Mouse (Mus musculus) right cerebral cortex, postnatal 14 days (tissue): ENCODE results near the gene Bcl2a1b.
"Not testable (repeated sequence)": the region's sequence is repeated elsewhere in the genome, so short reads cannot be mapped to it uniquely, and the experiment has no call there.

Experiments used
- DNase-seq: peaks from one replicate; pipeline ENCODE4 v3.0.0; 2022

Gene Bcl2a1b

DNA sequence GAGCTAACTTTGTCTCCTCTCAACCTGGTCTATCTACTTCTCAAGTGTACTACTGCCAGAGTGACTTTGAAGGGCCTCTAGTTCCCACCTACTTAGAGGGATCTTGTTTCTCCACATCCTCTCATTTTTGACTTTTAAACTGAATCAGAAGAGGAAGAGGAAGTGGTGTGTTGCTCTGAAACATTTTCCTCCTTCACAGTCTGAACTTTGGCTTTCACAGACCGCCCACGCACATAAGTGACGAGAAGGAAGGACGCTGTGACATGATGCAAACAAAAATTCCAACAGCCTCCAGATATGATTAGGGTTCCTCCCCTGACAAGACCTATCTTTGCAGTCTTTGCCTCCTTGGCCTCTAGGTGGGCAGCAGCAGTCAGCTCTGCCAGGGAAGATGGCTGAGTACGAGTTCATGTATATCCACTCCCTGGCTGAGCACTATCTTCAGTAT is at the start of gene Bcl2a1b, which contains the start of gene Gm29094:
Gene Bcl2a1b (plus strand): TSS at position 241 of the 448 bp plus-strand sequence.
Gene Gm29094 (plus strand): TSS at position 411 of the 448 bp plus-strand sequence.
- not testable (repeated sequence) for DNase-seq

DNA sequence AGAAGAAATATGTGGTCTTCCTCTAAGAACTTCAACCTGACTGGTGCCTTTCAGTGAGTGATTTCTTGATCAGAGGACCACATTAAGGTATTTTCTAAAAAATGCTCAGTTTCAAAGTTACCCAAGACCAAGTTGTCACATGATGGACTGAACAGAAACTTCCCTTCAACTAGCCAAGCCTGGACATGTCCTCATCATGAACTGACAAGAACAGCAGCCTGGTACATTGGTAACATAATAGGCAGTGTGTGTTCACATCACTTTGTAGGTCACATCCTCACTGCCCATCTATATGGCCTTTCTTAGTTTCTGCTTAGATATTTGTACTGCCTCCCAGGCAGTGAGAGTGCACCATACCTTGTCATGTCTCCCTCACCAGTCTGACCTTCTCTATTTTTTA is 26.5 kb upstream of the Bcl2a1b start:
- not testable (repeated sequence) for DNase-seq

DNA sequence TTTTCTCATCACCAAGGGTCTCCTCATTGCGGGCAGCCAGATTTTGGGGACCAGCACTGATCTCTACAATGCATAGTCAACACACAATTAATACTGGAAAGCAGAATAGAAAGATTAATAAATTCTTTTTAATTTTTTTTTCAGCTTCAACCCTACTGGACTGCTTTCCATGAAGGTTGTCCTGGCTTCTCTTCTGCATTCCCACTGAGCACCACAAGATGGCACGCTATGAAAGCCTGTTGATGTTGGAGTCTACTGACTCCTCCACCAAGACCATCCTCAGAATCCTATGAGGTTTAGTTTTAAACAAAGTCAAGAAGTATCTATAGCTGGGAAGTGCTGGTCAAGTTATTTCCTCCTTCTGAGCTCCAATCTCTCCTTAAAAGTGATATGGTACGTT is 20.2 kb upstream of the Bcl2a1b start:
- peak; percentile 52 for DNase-seq

DNA sequence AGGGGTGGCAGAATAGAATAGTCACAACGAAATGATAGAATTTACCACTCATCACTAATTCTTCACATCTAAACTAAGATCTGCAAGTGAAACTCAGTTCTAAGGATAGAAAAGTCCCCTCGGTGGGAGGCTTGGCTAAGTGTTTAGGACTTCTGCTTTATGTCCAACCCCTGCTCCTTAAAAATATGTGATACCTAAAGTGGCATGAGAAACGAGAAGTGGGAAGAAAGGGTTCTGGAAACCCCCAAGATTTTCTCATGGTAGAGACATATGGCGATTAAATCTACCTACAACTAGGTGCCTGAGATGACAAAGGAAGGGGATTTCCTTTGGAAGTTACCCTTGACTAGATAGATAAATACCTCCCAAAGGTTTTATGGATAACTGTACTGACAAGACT is 19.5 kb upstream of the Bcl2a1b start:
- not testable (repeated sequence) for DNase-seq

DNA sequence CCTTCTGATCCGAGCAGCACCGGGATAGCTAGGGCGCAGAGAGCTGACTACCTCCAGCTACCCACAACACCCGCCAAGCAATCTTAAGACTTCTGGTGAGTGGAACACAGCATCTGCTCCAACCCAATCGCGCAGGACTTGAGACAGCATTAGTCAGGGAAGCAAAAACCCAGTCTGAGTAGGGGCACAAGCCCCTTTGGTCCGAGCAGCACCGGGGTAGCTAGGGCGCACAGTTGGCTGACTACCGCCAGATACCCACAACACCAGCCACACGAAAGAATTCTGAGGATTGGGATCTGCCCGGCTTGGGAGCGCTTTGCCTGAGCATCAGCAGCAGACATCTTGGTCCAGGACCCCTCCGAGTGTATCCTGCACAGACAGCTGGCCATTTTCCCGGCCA is 12.0 kb upstream of the Bcl2a1b start:
- DNase-seq: not testable (repeated sequence)

DNA sequence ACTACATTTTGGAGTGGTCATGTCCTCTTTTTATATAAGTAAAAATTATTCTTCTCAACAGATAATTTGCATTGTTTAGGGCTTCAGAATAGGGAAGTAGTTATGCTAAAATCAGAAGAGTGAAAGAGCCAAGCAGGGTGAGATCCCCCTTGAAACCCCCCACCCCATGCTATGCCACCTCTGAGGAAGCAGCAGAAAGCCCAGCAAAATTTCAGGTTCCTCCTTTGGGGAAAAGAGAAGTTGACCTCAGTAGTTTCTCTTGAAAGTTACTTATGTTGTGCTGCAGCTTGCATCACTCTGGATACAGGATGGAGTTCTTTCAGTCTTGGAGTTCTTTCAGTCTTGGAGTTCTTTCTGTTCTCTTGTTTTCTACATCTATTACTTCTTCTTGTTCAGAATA is 3.5 kb upstream of the Bcl2a1b start:
- DNase-seq: not testable (repeated sequence)

DNA sequence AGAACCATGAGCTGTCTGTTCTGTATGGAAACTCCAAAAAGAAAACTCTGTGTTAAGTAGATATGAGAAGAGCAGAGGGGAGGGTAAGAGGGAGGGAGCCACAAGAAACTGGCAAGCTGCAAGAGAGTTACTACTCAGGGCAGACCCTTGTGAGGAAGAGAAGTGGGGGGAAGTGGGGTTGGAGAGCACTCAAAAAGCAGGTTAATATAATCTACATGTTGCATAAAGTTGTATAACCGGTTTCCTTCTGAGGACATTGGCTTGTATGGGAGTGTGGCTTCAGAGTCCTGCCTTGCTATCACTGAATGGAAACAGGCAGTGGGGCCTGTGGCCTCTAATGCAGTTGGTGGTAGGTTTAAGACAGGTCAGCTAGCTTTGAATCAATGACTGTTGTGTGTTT is 1.5 kb upstream of the Bcl2a1b start:
- not testable (repeated sequence) for DNase-seq

DNA sequence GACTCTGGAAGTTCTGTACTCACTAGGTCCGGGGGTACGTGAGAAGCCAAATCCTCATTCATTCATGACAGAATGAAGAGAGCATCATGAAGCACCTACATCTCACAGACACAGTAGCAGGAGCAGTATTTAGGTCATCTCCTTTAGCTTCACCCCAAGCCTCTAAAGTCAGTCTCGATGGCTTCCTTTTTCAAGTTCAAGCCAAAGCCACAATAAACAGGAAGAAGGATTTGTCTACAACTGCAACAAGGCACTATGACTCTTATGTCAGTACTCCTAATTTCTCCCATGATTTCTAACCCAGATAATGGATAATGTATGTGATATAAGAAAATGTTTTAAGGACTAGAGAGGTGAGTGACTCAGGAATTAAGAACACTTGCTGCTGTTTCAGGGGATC is 660 bp upstream of the Bcl2a1b start:
- DNase-seq: not testable (repeated sequence)

DNA sequence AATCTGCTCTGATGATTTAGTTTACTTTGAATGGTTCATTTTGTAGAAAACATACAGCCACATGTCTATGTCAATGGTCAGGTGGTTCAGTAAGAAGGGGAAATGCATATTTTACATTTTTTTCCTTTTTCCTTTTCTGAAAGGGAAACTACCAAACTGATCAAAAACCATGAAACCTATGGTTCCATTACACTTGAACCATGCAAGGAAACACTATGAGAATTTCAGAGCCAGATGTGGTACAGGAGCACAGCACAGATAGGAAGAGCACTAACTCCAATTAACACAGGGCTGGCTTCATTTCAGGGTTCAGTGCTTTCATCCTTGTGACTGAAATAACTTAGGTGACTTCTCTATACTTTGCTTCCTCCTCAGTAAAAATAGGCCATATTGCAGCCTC is 3.2 kb downstream of the Bcl2a1b start:
- not testable (repeated sequence) for DNase-seq

DNA sequence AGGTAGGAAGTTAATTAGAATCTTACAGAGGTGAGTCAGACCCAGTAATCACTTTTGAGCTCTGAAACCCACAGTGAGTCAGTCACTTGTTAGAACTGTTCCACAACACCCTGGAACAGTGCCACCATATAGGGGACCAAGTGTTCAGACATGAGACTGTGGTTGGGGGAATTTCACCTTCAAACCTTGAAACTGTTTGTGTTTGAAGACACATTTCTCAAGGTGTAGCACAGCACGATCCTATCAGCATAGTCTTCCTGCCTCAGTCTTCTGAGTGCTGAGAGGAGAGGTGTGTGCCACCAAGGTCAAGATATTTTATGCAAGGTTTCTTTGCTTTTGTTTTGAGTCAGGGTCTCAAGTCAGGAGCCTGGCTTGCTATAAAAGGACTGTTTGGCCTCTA is 9.9 kb downstream of the Bcl2a1b start:
- DNase-seq: not testable (repeated sequence)

DNA sequence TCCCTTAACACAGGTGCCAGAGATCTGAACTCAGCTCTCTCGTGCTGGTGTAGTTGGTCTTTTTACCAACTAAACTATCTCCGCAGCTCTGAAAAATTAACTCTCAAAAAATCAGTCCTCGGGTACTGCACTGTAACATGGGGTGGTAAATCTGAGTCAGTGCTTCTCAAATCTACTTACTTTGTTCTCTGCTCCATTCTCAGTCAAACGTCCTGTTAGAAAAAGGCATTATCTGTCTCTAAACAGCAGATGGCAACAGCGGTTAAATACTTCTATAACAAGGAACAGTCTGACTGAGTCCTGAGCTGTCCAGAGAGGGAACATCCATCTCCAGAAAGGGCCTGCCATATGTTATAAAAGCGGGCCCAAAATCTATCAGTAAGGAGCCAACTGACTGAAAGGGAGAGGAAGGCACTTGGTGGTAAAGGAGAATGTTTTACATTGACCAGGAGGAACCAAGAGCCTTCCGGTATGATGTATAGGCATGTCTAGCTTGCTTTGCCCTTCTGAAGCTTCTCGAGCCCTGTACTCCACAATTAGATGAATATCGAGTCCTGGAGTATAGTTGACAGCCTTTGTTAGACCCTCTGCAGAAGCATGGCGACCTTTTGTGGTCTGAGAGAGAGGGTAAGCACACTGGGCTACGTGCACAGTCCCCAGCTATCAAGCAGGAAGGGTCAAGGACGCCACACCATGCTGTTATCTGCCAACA is 11.5 kb downstream of the Bcl2a1b start, which contains the start of gene Mthfs:
Gene Mthfs (plus strand): TSS at position 324 of the 712 bp plus-strand sequence.
- not testable (repeated sequence) for DNase-seq

DNA sequence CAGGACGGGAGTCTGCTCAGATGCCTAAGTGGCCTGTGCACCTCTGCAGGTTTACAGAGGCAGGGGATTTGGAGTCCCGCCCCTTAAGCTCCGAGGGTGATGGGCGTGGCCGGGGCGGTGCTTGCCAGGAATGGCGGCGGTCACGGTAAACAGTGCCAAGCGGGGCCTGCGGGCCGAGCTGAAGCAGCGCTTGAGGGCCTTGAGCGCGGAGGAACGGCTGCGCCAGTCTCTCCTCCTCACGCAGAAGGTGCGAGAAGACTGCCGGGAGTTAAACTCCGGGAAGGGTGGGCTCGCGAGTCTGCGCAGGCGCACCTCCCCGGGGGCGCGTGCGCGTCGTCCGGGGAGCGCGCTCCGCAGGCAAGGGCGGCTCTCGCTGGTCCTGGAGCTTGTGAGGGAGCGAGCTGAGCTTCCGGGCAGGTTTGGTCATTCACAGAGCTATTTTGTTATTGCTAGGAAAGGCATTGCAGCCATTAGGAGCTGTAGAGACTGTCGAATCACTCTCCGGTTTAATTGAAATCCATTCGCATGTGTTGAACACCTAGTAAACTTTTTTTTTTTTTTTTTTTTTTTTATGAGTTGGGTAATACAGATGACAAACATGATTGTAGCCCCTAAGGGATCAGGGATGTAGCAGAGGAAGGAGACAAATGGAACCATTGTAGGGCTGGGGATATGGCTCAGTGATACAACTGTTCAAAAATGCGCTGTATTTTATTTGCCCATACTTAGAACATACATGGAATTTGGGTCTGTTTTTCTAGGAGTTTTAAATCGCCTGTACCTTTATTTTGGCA is 12.3 kb downstream of the Bcl2a1b start:
- peak; percentile 84 for DNase-seq

DNA sequence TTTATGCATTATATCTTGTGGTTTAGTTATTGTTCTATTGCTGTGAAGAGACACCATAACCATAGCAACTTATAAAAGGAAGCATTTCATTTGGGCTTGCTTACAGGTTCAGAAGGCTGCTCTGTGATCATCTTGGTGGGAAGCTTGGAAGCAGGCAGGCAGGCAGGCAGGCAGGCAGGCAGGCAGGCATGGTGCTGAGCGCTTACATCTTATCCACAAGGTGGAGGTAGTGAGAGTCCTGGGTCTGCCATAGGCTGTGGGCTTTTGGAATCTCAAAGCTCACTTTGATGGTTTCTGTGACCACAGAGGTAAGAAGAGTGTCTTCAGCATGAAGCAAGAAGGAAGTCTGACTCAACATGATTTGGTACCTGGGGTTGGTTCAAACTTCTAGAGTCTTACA is 13.4 kb downstream of the Bcl2a1b start:
- DNase-seq: not testable (repeated sequence)

DNA sequence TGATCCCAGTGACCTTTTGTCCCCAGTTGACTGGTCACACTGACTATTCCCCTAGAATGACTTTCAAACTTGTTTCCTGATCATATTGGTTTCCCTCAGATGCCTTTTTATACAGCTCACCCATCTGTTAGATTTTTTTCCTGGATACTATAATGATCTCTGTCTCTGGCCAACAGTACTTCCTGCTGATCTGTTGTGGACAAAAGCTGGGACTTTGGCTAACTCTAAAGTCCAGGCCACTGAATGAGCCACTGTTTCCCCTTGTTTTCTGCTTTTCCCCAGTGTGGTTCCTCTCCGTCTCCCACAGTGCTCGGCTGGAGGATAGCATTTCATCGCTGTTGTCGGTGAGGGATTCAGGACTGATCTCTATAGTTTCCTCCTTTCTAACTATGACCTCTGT is 19.2 kb downstream of the Bcl2a1b start:
- DNase-seq: not testable (repeated sequence)

DNA sequence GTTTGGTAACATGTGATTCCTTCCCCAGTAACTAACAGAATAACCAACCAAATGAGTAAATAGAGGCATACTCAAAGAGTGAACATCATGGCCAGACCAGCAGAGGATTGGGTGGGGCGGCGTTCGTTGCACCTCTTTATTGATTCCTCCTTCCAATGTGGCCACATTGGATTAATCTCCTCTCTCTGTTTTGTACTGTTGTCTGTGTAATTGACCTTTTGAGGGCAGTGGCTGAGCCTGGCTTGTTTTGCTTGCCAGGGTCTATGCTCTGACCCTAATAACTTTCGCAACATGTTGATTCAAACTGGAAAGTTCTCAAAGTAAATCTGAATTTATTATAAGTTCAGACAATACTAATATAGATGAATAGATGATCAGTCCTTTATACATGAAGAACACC is 20.7 kb downstream of the Bcl2a1b start:
- DNase-seq: not testable (repeated sequence)

DNA sequence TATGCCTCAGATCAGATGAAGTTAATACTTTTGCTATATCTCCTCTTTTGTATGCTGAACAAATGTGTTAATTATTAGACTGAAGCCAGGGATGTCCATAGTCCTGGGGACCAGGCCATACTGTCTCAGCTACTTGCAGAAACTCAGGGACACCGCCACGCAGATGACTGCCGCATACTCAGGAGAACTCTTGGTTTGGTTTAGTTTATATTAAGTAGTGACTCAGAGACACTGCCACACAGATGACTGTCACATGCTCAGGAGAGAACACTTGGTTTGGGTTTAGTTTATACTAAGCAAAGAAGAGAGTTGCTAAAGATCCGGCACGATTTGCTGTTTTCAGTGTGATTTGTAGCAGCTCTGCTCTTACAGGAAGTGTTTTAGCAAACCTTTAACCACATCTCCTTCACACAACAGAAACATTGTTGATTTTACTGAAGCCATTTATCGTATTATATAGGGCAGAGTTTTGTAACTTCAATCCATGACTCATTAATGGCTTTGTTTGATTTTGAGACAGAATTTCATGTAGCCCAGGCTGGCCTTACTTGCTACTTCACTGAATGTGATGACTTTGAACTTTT is 21.8 kb downstream of the Bcl2a1b start:
- not testable (repeated sequence) for DNase-seq

DNA sequence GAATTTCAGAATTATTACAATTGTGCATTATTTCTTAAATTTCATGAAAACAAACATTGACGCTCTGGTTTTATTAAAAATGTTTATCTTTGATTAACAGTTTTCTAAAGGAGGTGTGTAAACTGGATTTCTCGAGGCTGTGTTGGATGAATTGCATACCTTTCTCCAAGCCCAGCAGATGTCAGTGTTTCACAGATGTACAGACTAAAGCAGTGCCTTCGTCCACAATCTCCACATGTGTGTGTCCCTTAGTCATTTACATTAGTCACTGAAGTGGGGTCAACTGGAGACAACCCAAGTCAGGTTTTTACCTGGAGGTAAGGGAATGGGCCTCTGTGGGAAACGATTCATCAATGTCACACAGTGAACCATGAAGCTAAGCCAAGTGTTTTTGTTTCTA is 27.1 kb downstream of the Bcl2a1b start:
- DNase-seq: no peak

DNA sequence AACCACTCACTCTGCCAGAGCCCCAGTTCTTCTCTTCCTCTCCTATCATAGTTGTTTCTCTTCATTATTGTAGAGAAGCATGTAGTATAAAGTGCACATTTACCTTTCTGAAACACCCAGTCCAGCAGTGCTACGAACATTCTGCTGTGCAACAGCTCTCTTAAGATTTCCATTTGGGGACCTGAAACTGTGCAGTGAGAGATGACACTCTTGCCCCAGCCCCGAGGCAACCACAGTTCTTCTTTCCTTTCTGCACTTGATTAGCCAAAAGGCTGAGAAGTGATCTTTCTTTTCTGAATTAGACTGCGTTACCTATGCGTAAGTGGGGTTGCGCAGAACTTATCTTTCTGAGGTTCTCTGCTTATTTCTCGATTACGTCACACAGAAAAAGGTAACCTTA is 29.1 kb downstream of the Bcl2a1b start:
- no peak for DNase-seq

DNA sequence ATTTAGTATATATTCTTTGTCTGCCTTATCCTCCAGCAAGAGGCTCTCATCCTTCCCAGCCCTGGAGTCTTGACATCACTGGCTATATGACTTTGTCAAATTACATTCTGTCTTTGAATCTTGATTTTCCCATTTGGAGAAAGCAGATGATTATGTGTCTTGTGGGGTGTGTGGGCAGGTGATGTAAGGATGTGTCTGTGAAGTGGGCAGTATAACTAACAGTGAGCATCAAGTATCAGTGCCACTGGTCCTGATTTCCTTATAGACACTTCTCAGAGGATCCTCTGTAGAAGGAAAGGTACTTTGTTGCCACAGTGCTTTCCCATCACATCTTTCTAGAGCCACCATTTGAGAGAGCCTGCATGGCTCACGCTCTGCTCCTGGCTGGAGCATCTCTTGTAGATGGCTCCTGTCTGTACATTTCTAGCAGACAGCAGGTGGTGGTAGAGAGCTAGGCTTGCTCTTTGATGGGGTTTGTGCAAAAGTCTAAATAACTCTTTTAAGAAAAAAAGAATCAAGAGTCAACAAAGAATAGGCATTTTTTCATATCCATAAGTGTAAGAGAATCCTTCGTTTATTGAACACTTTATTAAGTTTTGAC is 32.0 kb downstream of the Bcl2a1b start:
- DNase-seq: peak; percentile 60

DNA sequence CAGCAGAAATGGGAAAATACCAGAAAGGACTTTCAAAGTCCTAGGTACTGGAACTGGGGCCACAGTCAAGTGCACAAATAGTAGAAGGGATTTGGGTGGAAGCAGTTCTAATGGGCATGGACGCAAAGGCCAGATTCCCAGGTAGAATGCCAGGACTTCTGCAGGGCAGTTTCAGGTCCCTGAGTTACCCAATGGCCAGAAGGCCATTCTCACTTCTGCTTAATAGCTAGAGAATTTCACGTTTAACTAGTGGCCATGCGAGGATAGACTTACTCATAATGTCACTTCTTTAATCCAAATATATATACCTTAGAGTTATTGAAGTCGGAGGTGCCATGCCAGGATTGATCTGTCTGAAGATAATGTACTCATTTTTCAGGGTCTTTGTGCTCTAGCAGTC is 38.1 kb downstream of the Bcl2a1b start:
- not testable (repeated sequence) for DNase-seq

DNA sequence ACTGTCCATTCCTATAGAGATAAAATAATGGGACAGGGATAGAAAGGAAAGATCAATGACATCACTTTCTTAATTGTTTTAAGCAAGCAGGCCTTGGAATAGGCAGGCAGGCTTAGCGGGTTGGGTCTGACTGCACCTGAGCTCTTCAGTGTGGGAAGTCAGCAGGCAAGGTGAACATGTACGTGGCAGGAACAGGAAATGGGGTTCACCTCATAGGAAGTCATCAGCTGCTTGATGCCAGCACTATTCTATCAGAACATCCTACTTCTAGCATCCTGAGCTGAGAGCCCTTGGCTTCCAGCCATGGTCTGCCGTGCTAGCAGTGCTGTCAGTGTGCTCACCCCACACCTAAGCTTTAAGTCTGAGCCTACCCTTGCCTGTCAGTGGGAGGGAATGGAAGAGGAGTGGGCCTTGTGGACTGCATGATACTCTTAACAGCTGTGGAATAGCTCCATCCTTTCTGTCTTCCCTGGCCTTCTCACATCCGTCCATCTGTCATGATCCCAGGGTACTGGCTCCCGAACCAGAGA is 40.0 kb downstream of the Bcl2a1b start:
- not testable (repeated sequence) for DNase-seq

DNA sequence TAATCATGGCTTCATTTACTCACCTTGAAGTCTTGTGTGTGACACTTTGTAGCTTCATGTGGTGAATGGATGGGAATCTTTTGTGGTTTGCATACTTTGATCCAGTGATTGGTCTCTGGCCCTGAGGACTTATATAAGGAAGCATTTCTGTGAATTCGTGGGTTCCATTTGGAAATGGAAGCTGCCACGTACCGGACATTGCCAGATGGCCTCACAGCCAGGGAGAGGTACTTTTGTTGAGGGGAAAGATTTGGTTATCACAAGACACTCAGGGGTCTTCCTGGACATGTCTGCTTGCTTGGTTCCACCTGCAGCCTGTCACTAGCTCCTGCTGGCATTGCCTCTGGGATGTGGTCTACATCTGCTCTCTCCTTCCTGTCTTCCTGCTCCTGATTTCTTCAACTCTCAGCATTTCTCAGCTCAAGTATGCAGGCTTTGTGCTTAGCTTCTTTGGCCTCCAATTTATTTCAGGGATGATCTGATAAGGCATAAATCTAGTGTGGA is 41.6 kb downstream of the Bcl2a1b start:
- not testable (repeated sequence) for DNase-seq

DNA sequence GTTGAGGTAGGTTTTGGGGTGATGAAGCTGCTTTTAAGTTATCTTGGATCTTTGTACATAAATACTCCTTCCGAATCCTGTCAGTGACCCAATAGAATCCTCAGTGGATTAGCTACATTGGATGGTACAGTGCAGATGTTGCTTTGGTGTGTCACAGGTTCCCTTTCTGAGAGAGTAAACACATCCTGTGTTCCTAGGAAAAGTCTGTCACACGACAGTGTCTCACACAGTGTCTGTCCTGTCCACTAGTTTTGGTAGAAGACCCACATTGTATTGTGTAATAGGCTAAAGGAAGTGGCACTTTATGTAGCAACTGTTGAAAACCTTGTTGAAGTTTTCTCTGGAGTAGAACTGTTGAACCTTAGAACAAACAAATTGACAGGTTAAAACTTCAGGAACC is 54.4 kb downstream of the Bcl2a1b start:
- DNase-seq: no peak
